Mouse (Mus musculus) forebrain, embryonic 16.5 days (tissue): ENCODE data around the gene Wls. TPM values are rescaled to one million over a fixed set of nuclear protein-coding genes. Genes with fewer than 3 reads are reported as not detected.

ENCODE experiments used
- ATAC-seq: fragments of 200-750 bp; cut with Nextera tagmentation; 2 replicates; pipeline ENCODE4 v1.8.0; 2017; ENCODE audit warnings: mild to moderate bottlenecking, moderate library complexity
- H3K27ac ChIP-seq: fragments of 300-500 bp; sonication (generic); 2 replicates; pipeline ENCODE4 v1.5.1; 2014; ENCODE audit warnings: low read length, control low read depth
- H3K27me3 ChIP-seq: fragments of 300-500 bp; sonication (generic); replicated peaks from 2 replicates; pipeline ENCODE4 v1.6.1; 2014; ENCODE audit warnings: low read length; ENCODE audit not compliant: control insufficient read depth, insufficient read depth
- H3K36me3 ChIP-seq: fragments of 300-500 bp; sonication (generic); 2 replicates; pipeline ENCODE4 v1.6.1; 2014; ENCODE audit not compliant: control insufficient read depth, insufficient read depth
- H3K4me1 ChIP-seq: fragments of 300-500 bp; sonication (generic); replicated peaks from 2 replicates; pipeline ENCODE4 v1.6.1; 2014; ENCODE audit warnings: low read length; ENCODE audit not compliant: control insufficient read depth, insufficient read depth
- H3K4me2 ChIP-seq: fragments of 300-500 bp; sonication (generic); 2 replicates; pipeline ENCODE4 v1.6.1; 2014; ENCODE audit warnings: mild to moderate bottlenecking, low read length, control low read depth
- H3K4me3 ChIP-seq: fragments of 300-500 bp; sonication (generic); replicated peaks from 2 replicates; pipeline ENCODE4 v1.5.1; 2014; ENCODE audit warnings: mild to moderate bottlenecking, low read length, control low read depth
- H3K9ac ChIP-seq: fragments of 300-500 bp; sonication (generic); replicated peaks from 2 replicates; pipeline ENCODE4 v1.6.1; 2014; ENCODE audit warnings: low read depth, low read length, control low read depth
- H3K9me3 ChIP-seq: fragments of 300-500 bp; sonication (generic); 2 replicates; pipeline ENCODE4 v1.6.1; 2016; ENCODE audit warnings: low read length; ENCODE audit not compliant: control insufficient read depth
- WGBS: fragments of 180-500 bp; shearing (Covaris S2); extraction: QIAGEN DNeasy Blood & Tissue Kit; methylation state at CpG from one replicate; pipeline ENCODE4 v1.1.7; 2014; 5-methylcytosine and 5-hydroxymethylcytosine counted together
- polyA plus RNA-seq: library from polyadenylated mRNA; unstranded; fragments of >200 nt; fragmentation: Nextera tagmentation; extraction: Ambion mirVana; gene quantifications from 2 replicates; pipeline ENCODE4 v1.2.1, GENCODE M21; 2015

Gene Wls
- polyA plus RNA-seq: 34.6 and 42.8 TPM in 2 replicates

DNA sequence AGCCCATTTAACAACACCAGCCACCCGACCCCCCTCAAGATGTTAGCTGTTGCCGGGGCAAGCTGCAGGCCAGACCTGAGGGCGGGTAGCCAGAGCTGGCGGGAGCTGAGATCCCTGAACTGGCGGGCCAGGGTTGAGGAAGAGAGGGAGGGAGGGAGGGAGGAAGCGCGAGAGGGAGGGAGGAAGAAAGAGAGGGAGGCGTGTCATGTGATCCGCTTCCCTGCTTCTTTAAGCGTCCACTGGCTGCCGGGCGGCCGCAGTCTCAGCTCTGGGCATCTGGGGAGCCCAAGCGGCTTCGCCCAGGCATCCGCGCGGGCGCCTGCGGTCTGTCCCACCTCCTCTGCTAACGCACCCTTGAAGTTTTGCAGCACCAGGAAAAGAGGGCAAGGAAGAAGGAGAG lies at the start of gene Wls:
Gene Wls, plus strand, starts transcription at position 192 of the 400 bp plus-strand sequence.
- no peaks in the 10 kb centered on the region for H3K9me3 ChIP-seq
- H3K27ac ChIP-seq: no peak within 1 kb of the TSS
- peak; percentile 87 for ATAC-seq
- peaks cover 10% of the 10 kb centered on the region for H3K4me1 ChIP-seq
- H3K9ac ChIP-seq: peak within 1 kb of the TSS; percentile 56
- WGBS: 0% methylated on average over 16 of the region's 21 CpGs
- H3K4me3 ChIP-seq: peak within 1 kb of the TSS; percentile 49
- no peaks in the 10 kb centered on the region for H3K36me3 ChIP-seq
- peak within 1 kb of the TSS; percentile 90 for H3K4me2 ChIP-seq
- peaks cover 9% of the 10 kb centered on the region for H3K27me3 ChIP-seq

GRCm38 (mm10) chr3:159789781-159790180 lies 49.7 kb upstream of the Wls start:
- ATAC-seq: no peak
- Histone ChIP-seq H3K27ac (no peak overlapping the region), H3K4me3 (no peak overlapping the region), H3K9me3 (no peaks in the 10 kb centered on the region), H3K9ac (no peak overlapping the region), H3K4me2 (no peak overlapping the region), H3K36me3 (no peaks in the 10 kb centered on the region), H3K4me1 (no peaks in the 10 kb centered on the region), H3K27me3 (no peaks in the 10 kb centered on the region)
- WGBS: 10% methylated on average over 2 of the region's 2 CpGs

DNA sequence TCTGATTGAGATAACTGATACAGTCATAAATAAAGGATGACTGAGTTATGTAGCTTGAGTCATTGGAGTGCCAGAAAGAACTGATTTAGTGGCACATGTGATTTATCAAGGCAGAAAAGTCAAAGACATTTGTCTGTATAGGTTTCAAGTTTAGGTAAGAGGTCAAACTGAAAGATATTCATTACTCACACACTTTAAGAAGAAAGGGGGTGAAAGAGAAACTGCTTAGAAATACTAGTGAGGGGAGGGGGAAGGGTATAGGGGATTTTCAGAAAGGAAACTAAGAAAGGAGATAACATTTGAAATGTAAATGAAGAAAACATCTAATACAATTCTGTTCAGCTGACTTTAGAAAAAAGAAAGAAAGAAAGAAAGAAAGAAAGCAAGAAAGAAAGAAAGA lies 7.9 kb upstream of the Wls start:
- Histone ChIP-seq H3K9ac (no peak overlapping the region), H3K36me3 (no peaks in the 10 kb centered on the region), H3K27ac (no peak overlapping the region), H3K4me1 (no peaks in the 10 kb centered on the region), H3K9me3 (peaks cover 3% of the 10 kb centered on the region; the same call in 1 of the 2 replicates), H3K4me2 (no peak overlapping the region), H3K27me3 (0 out of 2 replicates have a peak, but pooled peaks cover 2% of the 10 kb centered on the region), H3K4me3 (no peak overlapping the region)
- no peak for ATAC-seq

DNA sequence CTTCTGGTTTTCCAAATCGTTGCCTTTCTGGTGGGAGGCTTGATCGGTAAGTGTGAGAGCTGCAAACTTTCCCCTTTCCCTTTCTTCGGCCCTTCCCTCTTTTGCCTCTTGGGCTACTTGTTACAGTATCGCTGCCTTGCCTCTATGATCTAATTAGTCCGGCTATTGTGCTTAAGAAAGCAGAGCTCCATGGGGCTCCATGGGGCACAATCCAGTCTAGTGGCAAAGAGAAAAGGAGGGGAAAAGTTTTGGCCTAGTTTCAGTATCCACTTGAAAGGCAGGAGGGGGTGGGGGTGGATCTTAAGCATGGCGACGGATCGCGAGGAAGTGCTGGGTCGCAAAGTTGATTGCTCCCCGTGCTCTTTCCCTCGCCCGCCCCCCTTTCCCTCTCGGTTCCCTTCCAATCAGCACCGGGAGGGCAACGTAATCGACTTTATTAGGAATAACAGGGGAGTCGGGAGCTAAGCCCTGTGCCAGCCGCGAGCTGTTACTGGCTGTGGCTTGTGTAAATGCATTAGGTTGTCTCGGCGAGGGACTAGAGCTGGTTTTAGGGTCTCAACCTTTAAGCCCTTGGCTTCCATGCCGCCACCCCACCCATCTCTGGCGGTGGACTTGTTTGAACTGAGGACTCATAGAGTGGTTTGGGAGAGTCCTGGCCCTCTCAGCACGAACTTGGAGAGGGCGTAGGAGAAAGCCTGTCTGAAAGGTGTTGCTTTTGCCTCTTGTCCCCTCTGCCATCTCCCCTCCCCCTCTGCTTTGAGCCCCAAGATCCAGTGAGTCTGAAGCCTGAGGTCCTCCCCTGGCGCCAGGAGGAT lies 737 bp downstream of the Wls start:
- under 1% methylated on average over 27 of the region's 27 CpGs for WGBS
- Histone ChIP-seq H3K4me3 (peak overlapping the region; percentile 49), H3K9ac (peak overlapping the region; percentile 56), H3K27ac (no peak overlapping the region), H3K9me3 (no peaks in the 10 kb centered on the region), H3K27me3 (peaks cover 9% of the 10 kb centered on the region), H3K36me3 (no peaks in the 10 kb centered on the region), H3K4me2 (peak overlapping the region; percentile 90), H3K4me1 (peaks cover 10% of the 10 kb centered on the region)
- ATAC-seq: peak; percentile 78

DNA sequence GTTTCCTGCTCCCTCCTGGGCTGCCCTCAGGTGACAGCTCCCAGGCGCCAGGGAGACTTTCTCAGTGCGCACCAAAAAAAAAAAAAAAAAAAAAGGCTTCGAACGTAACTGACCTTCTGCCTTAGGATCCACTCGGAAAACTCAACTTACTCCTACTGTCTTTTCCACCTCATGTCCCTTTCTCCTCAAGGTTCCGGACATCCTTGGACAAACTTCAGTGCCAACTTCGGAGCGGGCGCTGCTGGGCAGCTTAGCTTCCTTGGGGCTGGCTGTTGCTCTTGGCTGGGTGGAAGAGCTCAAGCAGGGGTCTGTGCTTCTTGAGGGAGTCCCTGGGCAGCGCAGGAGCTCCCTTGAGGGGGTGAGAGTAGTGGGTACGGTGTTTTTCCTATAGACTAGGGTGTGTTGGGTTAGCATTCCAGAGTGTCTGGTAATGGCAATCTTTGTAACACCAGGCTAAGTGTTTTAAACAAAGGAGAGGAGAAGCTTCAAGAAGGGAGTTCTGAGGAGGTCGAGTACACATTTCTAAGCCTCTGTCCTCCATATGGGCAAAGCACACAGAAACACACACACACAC lies 1.4 kb downstream of the Wls start:
- WGBS: 1% methylated on average over 12 of the region's 12 CpGs
- Histone ChIP-seq H3K9ac (peak overlapping the region; percentile 56), H3K9me3 (no peaks in the 10 kb centered on the region), H3K4me3 (peak overlapping the region; percentile 49), H3K36me3 (no peaks in the 10 kb centered on the region), H3K27me3 (peaks cover 9% of the 10 kb centered on the region), H3K27ac (no peak overlapping the region), H3K4me2 (peak overlapping the region; percentile 90), H3K4me1 (peaks cover 10% of the 10 kb centered on the region)
- peak; percentile 16 for ATAC-seq

DNA sequence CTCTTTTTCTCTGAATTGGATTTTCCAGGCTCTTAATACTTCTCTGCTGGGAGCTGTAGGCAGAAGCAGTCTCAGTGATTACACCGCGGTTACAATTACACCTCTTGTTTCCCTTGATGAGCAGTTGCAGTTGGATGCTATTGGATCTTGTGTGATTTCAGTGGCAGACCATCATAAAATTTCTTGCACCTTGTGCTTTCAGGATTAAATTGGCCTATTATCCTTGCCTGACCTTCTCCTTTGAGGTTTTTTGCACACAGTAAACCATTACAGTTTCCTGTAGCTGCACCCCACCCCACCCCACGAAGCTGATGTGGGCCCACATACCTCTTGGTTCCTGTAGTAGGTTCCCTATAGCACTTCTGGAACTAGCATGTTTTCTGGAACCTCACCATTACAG lies 2.0 kb downstream of the Wls start:
- Histone ChIP-seq H3K4me1 (peaks cover 10% of the 10 kb centered on the region), H3K9ac (no peak overlapping the region), H3K9me3 (no peaks in the 10 kb centered on the region), H3K27me3 (peaks cover 7% of the 10 kb centered on the region), H3K4me3 (peak overlapping the region; percentile 49), H3K27ac (no peak overlapping the region), H3K4me2 (peak overlapping the region; percentile 90), H3K36me3 (no peaks in the 10 kb centered on the region)
- ATAC-seq: no peak; the same call in 1 of the 2 replicates
- WGBS: 16% methylated on average over 3 of the region's 3 CpGs

DNA sequence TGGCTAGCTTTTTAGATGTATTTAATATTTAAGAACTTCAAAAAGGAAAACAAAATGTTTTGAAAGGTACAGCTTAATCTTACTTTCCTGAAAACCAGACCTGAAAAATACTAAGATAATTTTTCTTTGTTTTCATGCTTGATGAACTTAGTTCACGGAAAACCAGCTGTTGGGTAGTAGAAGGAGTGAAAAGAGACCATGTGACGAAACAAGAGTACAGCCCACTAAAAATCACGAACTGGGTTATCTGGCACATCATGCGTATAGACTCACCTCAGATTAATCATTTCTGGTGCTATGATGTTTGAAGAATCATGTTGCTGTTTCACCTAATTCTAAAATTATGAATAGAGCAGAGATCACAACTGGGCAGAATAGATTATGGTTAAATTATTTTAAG lies 3.7 kb downstream of the Wls start:
- Histone ChIP-seq H3K4me3 (no peak overlapping the region), H3K36me3 (no peaks in the 10 kb centered on the region), H3K4me1 (peaks cover 10% of the 10 kb centered on the region), H3K27me3 (peaks cover 9% of the 10 kb centered on the region), H3K27ac (no peak overlapping the region), H3K9ac (no peak overlapping the region), H3K9me3 (no peaks in the 10 kb centered on the region), H3K4me2 (no peak overlapping the region)
- 80% methylated on average over 4 of the region's 4 CpGs for WGBS
- no peak for ATAC-seq

GRCm38 (mm10) chr3:159847410-159848016 lies 8.0 kb downstream of the Wls start:
- WGBS: 65% methylated on average over 2 of the region's 2 CpGs
- no peak overlapping the region for H3K9ac ChIP-seq
- ATAC-seq: no peak
- no peaks in the 10 kb centered on the region for H3K36me3 ChIP-seq
- peaks cover 3% of the 10 kb centered on the region for H3K27me3 ChIP-seq
- no peak overlapping the region for H3K4me3 ChIP-seq
- H3K4me2 ChIP-seq: no peak overlapping the region
- peaks cover 5% of the 10 kb centered on the region; the same call in 1 of the 2 replicates for H3K4me1 ChIP-seq
- H3K27ac ChIP-seq: no peak overlapping the region
- H3K9me3 ChIP-seq: no peaks in the 10 kb centered on the region

GRCm38 (mm10) chr3:159848156-159848555 lies 8.7 kb downstream of the Wls start:
- no peak overlapping the region for H3K4me3 ChIP-seq
- no peak overlapping the region for H3K4me2 ChIP-seq
- H3K27ac ChIP-seq: no peak overlapping the region
- no peak for ATAC-seq
- peaks cover 5% of the 10 kb centered on the region; the same call in 1 of the 2 replicates for H3K4me1 ChIP-seq
- no peaks in the 10 kb centered on the region for H3K9me3 ChIP-seq
- no peaks in the 10 kb centered on the region for H3K36me3 ChIP-seq
- H3K9ac ChIP-seq: no peak overlapping the region
- peaks cover 3% of the 10 kb centered on the region for H3K27me3 ChIP-seq
